Mouse (Mus musculus) embryonic facial prominence, embryonic 12.5 days (tissue): Measurements from ENCODE around the gene Xbp1. TPM values are rescaled to one million over a fixed set of nuclear protein-coding genes. Genes with fewer than 3 reads are reported as not detected.

Source experiments
- ATAC-seq: fragments of 200-750 bp; cut with Nextera tagmentation; 2 replicates; pipeline ENCODE4 v1.8.0; 2017; ENCODE audit not compliant: insufficient number of reproducible peaks, insufficient read depth, low FRiP score, low TSS enrichment
- H3K27ac ChIP-seq: fragments of 300-500 bp; sonication (generic); 2 replicates; pipeline ENCODE4 v1.5.1; 2016; ENCODE audit warnings: mild to moderate bottlenecking
- H3K27me3 ChIP-seq: fragments of 300-500 bp; sonication (generic); 2 replicates; pipeline ENCODE4 v1.6.1; 2016; ENCODE audit warnings: mild to moderate bottlenecking, moderate library complexity
- H3K36me3 ChIP-seq: fragments of 300-500 bp; sonication (generic); 2 replicates; pipeline ENCODE4 v1.6.1; 2016; ENCODE audit warnings: mild to moderate bottlenecking
- H3K4me1 ChIP-seq: fragments of 300-500 bp; sonication (generic); 2 replicates; pipeline ENCODE4 v1.6.1; 2016
- H3K4me2 ChIP-seq: fragments of 300-500 bp; sonication (generic); replicated peaks from 2 replicates; pipeline ENCODE4 v1.6.1; 2016; ENCODE audit warnings: mild to moderate bottlenecking, moderate library complexity
- H3K4me3 ChIP-seq: fragments of 300-500 bp; sonication (generic); 2 replicates; pipeline ENCODE4 v1.5.1; 2016; ENCODE audit warnings: mild to moderate bottlenecking
- H3K9ac ChIP-seq: fragments of 300-500 bp; sonication (generic); 2 replicates; pipeline ENCODE4 v1.6.1; 2016; ENCODE audit warnings: mild to moderate bottlenecking, moderate library complexity
- H3K9me3 ChIP-seq: fragments of 300-500 bp; sonication (generic); 2 replicates; pipeline ENCODE4 v1.6.1; 2016; ENCODE audit warnings: mild to moderate bottlenecking, moderate library complexity
- WGBS: fragments of 180-500 bp; shearing (Covaris S2); methylation state at CpG from one replicate; pipeline ENCODE4 v1.1.7; 2016; 5-methylcytosine and 5-hydroxymethylcytosine counted together
- polyA plus RNA-seq: library from polyadenylated mRNA; unstranded; fragments of >200 nt; fragmentation: Nextera tagmentation; extraction: Ambion mirVana; gene quantifications from 2 replicates; pipeline ENCODE4 v1.2.1, GENCODE M21; 2016

Gene Xbp1
- polyA plus RNA-seq, 1 experiment from 2014 or later, result 152 TPM

DNA sequence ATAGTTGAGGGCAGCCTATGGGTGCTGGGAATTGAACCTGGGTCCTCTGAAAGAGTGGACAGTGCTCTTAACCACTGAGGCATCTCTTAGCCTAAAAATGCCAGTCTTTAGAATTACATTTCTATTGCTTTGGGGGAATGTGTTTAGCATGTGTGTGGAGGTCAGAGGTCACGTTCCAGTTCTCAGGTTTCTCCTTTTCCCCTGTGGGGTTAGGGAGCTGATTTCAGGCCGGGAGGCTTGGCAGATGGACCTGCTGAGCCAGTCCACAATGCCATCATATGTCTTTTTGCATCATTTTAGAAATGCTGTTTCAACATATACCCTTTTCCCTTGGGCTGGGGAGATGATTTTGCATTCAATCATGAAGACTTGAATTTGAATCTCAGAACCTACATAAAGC lies 26.6 kb upstream of the Xbp1 start:
- Histone ChIP-seq H3K4me1 (no peaks in the 10 kb centered on the region), H3K9me3 (no peaks in the 10 kb centered on the region), H3K27ac (no peak overlapping the region), H3K4me3 (no peak overlapping the region), H3K4me2 (no peak overlapping the region), H3K9ac (no peak overlapping the region), H3K27me3 (no peaks in the 10 kb centered on the region), H3K36me3 (no peaks in the 10 kb centered on the region)
- no peak for ATAC-seq
- 23% methylated on average over 2 of the region's 2 CpGs for WGBS

DNA sequence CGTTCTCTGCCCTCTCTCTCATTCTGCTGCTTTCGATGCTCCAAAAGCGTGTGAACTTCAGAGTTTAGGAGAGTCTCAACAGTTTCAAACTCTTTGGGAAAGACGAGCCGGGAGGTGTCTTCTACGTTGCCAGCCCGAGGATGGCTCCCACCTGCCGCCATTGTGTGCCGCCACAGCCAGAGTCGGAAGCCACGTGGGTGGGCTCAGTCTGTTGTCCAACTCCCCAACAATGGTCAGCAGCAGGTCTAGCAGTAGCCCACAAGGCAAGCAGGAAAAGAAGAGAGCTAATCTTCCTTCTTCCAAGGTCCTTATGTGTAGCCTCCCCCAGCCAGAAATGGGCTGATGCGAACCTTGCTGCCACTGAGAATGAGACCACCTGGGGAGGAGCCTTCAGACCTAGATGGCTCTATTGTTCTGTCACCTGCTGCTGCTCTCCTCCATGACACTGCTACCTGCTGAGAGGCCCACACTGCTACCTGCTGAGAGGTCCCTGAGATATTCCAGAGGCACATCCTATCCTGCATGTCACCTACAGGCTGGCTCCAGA lies 25.1 kb upstream of the Xbp1 start:
- Histone ChIP-seq H3K27me3 (no peaks in the 10 kb centered on the region), H3K36me3 (no peaks in the 10 kb centered on the region), H3K4me3 (no peak overlapping the region), H3K4me2 (no peak overlapping the region), H3K27ac (no peak overlapping the region), H3K9ac (no peak overlapping the region), H3K9me3 (no peaks in the 10 kb centered on the region), H3K4me1 (no peaks in the 10 kb centered on the region)
- ATAC-seq, result no peak
- 75% methylated on average over 12 of the region's 12 CpGs for WGBS

DNA sequence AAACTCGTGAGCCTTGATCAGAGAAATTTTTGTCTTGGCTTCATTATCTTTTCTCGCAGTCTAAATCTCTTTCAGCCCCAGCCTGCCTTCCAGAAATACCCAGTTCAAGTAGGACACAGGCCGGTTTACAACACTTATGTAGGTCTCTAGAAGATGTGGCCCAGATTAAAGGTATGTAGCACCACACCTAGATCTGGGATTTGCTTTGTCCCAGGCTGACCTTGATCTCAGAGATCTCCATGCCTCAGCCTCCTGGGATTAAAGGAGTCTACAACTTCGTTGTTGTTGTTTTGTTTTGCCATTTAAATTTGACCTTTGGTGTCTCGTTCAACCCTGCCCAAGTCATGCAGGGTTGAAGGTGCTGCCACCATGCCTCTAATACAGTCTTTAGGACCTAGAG lies 24.6 kb upstream of the Xbp1 start:
- WGBS, result 82% methylated on average over 5 of the region's 5 CpGs
- ATAC-seq, result no peak

DNA sequence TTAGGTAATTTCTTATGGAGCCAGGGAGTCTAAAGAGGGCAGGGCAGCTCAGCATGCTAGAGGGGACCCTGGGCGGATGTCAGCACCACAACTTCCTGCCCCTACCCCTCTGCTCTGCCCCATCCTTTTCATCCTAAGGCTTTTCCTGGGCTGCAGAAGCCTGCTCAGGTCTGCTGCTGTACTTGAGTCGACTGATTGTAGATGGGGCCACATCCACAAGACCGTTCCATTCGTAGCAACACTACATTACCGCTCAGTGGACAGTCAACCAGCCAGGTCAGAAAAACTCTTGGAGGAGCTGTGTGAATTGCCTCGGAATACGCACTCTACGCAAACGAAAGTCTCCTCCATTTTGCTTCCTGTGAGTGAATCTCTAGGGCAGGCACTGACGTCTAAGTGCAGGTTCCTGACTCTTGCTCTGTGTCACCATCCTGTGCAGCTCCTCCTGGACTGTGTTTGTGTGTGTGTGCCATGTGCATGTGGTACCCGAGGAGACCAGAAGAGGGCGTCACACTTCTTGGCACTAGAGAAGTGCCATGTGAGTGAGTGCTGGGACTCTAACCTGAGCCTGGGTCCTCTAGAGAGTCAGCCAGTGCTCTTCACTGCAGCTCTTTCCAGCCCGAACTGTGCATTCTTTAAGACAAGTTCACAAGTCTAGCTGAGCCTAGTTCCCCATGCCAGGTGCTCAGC lies 23.8 kb upstream of the Xbp1 start:
- no peaks in the 10 kb centered on the region for H3K9me3 ChIP-seq
- no peaks in the 10 kb centered on the region for H3K27me3 ChIP-seq
- H3K4me1 ChIP-seq, result no peaks in the 10 kb centered on the region
- no peaks in the 10 kb centered on the region for H3K36me3 ChIP-seq
- H3K4me3 ChIP-seq, result no peak overlapping the region
- H3K27ac ChIP-seq, result no peak overlapping the region
- 95% methylated on average over 13 of the region's 13 CpGs for WGBS
- no peak overlapping the region for H3K4me2 ChIP-seq
- no peak overlapping the region for H3K9ac ChIP-seq
- ATAC-seq, result no peak

More for the DNA sequence above, 24.6 kb upstream of the Xbp1 start:
- no peaks in the 10 kb centered on the region for H3K9me3 ChIP-seq
- no peaks in the 10 kb centered on the region for H3K36me3 ChIP-seq
- H3K27me3 ChIP-seq, result no peaks in the 10 kb centered on the region
- no peak overlapping the region for H3K4me2 ChIP-seq
- no peak overlapping the region for H3K4me3 ChIP-seq
- H3K27ac ChIP-seq, result no peak overlapping the region
- H3K9ac ChIP-seq, result no peak overlapping the region
- no peaks in the 10 kb centered on the region for H3K4me1 ChIP-seq

DNA sequence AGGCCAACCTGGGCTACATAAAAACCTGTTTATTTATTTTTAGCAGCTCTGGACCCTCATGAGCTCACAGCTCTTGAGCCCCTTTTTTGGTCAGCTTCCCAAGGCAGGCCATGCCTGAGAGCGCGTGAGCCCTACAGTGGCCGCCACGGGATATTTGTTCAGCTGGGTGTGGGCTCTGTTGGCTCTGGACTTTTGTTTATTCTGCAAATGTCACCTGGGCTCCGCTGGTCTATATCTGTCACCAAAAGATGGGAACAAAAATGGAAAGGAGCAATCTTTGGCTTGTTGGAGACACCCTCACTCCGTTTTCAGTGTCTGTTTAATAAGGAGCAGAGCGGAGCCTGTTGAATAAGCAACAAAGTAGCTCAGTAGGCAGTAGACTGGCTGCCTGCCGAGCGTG lies 22.0 kb upstream of the Xbp1 start:
- Histone ChIP-seq H3K27ac (no peak overlapping the region), H3K4me1 (no peaks in the 10 kb centered on the region), H3K9me3 (no peaks in the 10 kb centered on the region), H3K4me2 (no peak overlapping the region), H3K27me3 (no peaks in the 10 kb centered on the region), H3K36me3 (no peaks in the 10 kb centered on the region), H3K9ac (no peak overlapping the region), H3K4me3 (no peak overlapping the region)
- 71% methylated on average over 9 of the region's 9 CpGs for WGBS
- no peak for ATAC-seq

DNA sequence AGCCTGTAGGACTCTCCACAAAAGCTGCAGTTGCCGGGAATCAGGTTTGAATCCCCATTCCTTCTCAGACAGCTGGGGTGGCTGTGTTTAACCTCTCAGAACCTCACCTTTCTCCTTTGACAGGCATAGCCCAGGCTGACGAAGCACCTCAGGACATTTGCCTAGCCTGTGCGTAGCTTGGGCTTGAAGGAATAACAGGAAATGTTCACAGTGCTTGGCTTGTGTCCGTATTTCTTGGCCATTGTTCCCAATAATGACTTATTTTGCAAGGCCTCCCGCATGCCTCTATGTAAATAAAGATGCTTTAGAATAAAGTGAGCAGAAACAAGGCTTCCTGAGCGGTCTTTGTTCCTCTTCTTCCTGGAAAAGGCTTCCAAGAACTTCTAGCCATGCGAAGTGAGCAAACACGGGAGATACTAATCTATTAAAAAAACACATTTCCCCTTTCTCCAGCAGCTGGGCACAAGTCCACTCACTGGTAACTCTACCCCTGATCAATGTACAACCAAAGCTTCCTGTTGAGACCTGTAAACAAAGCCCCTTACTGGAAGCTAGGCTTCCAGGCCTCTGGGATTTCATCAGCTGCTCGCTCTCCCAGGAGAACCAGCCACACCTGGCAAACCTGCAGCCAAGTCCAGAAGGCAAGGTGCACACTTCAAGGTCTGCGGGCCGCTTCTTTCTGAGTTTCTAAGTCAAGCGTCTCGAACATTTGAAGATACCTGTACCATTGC lies 21.4 kb upstream of the Xbp1 start:
- H3K27me3 ChIP-seq, result no peaks in the 10 kb centered on the region
- no peak overlapping the region for H3K4me2 ChIP-seq
- no peaks in the 10 kb centered on the region for H3K36me3 ChIP-seq
- no peaks in the 10 kb centered on the region for H3K9me3 ChIP-seq
- H3K4me1 ChIP-seq, result no peaks in the 10 kb centered on the region
- H3K9ac ChIP-seq, result no peak overlapping the region
- H3K4me3 ChIP-seq, result no peak overlapping the region
- no peak overlapping the region for H3K27ac ChIP-seq
- WGBS, result 69% methylated on average over 13 of the region's 13 CpGs
- no peak for ATAC-seq

DNA sequence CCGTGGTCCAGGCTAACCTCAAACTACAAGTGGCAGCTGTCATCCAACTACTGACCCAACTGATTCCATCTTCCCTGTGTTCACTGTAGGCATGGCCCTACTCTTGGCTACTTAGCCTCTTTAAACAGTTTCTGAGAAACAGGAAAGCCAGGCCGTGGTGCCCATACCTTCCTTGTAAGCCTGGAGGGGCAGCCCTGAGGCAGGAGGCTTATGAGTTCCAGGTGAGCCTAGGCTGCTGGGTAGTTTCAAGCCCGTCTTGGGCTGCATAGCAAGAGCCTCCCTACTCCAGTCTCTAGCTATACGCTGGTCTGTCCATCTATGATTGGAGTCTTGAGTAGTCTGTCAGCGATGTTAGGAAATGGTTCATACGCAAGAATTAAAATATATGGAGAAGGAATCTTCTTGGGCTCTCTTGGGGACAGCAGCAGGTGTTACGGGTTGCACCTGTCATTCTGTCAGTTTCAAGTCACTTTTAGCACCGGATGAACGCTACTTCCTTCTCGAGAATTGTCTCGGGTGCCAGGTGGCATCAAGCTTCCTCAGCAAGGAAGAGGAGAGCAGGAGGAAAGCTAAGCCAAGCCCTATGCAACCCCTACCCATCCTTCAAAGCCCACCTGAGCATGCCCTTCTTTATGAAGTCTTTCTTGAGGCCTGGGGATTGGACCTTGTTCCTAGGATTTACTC lies 20.4 kb upstream of the Xbp1 start:
- Histone ChIP-seq H3K27ac (no peak overlapping the region), H3K4me3 (no peak overlapping the region), H3K9me3 (no peaks in the 10 kb centered on the region), H3K4me1 (no peaks in the 10 kb centered on the region), H3K9ac (no peak overlapping the region), H3K4me2 (no peak overlapping the region), H3K36me3 (no peaks in the 10 kb centered on the region), H3K27me3 (no peaks in the 10 kb centered on the region)
- 81% methylated on average over 11 of the region's 11 CpGs for WGBS
- no peak for ATAC-seq

DNA sequence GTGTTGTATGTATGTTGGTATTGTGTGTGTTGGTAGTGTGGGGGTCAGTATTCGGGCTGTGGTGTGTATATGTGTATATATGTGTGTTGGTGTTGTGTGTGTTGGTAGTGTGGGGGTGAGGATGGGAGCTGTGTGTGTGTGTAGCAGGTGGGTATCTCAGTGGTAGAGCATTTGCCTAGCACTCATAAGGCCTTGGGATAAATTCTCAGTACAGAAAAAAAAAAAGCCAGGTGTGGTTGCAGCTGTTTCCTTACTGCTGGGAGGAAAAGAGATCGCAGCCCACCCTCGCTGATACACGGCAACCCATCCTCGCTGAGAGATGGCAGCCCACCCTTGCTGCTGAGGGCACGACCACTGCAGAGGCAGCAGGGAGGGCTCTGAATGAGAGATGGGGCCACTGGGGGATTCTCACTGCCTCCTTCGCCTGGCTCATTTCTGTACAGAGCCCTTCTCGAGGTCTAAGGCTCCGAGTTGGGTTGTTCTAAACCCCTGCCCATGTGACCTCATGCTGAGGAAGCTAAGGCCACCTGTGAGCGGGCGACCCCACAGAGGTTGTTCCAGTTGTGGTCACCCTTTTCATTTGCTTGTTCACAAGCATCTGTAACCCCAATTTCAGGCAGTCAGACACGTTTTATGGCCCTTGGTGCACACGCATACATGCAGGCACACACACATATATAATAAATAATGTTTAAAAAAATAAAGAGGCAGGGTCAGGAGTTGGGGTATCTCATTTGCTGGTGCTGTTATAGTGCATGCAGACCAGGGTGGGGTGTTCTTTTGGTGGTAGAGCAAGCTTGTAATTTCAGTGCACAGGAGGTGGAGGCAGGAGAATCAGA lies 19.3 kb upstream of the Xbp1 start:
- Histone ChIP-seq H3K9ac (no peak overlapping the region), H3K4me3 (no peak overlapping the region), H3K27me3 (no peaks in the 10 kb centered on the region), H3K27ac (no peak overlapping the region), H3K4me1 (no peaks in the 10 kb centered on the region), H3K9me3 (no peaks in the 10 kb centered on the region), H3K36me3 (no peaks in the 10 kb centered on the region), H3K4me2 (no peak overlapping the region)
- 74% methylated on average over 13 of the region's 13 CpGs for WGBS
- no peak for ATAC-seq

DNA sequence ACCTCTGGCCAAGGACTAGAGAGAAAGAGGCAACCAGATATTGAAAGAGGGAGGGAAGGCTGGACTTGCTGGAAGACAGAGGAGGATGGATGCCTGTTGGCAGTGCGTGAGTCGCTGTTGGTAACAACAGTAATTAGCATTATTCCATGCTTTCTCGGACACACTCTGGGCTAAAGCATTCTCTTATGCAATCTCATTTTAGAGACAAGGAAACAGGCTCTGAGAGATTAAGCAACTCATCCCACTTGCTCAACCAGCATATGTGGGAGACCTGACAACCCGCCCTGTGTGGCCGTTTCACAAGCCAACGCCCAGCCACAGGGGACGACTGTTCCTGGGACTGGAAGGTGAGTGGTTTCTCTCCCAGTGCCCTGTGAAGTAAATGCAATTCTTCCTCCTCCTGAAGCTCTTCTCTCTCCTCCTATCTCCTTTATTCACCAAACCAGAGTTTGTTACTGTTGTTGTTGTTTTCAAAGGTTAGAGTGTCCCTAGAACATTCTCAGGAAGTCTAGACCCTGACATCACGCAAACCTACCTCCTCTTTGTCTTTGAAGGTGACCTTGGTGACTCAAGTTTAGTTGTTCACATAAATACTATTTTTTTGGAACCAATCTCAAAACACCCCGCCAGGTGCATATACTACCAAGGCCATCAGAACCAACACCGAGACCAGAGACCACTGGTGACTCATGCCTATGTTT lies 18.0 kb upstream of the Xbp1 start:
- Histone ChIP-seq H3K9me3 (no peaks in the 10 kb centered on the region), H3K9ac (no peak overlapping the region), H3K4me2 (no peak overlapping the region), H3K4me1 (no peaks in the 10 kb centered on the region), H3K36me3 (no peaks in the 10 kb centered on the region), H3K27me3 (no peaks in the 10 kb centered on the region), H3K27ac (no peak overlapping the region), H3K4me3 (no peak overlapping the region)
- 90% methylated on average over 10 of the region's 10 CpGs for WGBS
- no peak for ATAC-seq

DNA sequence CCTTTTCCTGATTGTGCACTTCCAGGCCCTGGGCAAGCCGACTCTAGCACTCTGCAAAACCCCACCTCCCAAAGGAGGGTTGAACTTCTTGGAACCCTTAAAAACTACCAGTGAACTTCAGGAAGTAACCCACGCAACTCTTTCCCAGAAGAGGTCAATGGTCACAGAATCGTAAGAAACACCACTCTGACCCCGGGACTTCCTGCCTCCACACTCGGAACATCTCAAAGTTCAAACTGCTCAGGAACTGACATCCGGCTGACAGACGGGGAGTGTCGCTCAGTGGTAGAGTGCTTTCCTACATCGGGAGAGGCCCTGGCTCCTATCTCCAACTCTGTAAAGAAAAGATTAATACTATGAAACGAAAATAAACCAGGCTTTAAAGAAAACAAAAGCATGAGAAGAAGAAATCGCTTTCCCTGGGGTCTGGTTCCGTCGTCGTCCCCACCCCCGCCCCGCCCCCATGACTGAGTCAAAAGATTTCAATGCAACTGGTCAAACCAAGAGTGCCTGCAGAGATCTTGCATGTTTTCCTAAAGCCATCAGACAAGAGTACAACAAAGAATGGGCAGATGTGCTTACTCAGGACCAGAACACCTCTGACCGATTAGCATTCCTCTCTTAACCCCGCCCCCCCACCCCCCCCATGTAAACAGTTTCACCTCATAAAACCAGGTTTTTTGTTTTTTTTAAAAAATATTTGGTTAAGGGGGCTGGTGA lies 14.4 kb upstream of the Xbp1 start:
- Histone ChIP-seq H3K27ac (no peak overlapping the region), H3K36me3 (no peaks in the 10 kb centered on the region), H3K9ac (no peak overlapping the region), H3K4me3 (0 out of 2 replicates have a peak overlapping the region, but pooled peaks have one; percentile 2), H3K9me3 (no peaks in the 10 kb centered on the region), H3K4me2 (peak overlapping the region; percentile 33), H3K27me3 (no peaks in the 10 kb centered on the region), H3K4me1 (no peaks in the 10 kb centered on the region)
- ATAC-seq, result no peak
- 24% methylated on average over 18 of the region's 18 CpGs for WGBS
